Mouse (Mus musculus) megakaryocyte, embryonic 14.5 days (primary cell): ENCODE measurements around the gene Mtfr1l. TPM values are rescaled to one million over a fixed set of nuclear protein-coding genes. Genes with fewer than 3 reads are reported as not detected.

ENCODE experiments used
- H3K27me3 ChIP-seq: replicated peaks from 2 replicates; pipeline ENCODE3; 2012; ENCODE audit warnings: inconsistent platforms
- H3K36me3 ChIP-seq: replicated peaks from 2 replicates; pipeline ENCODE3; 2012; ENCODE audit warnings: low read length, inconsistent platforms, mixed read lengths
- H3K4me1 ChIP-seq: 2 replicates; pipeline ENCODE4 v1.6.1; 2012; ENCODE audit warnings: inconsistent platforms
- H3K4me3 ChIP-seq: replicated peaks from 2 replicates; pipeline ENCODE3; 2012; ENCODE audit warnings: moderate library complexity, mild to moderate bottlenecking, inconsistent platforms
- H3K9me3 ChIP-seq: 2 replicates; pipeline ENCODE4 v1.6.1; 2012; ENCODE audit warnings: inconsistent platforms
- FLI1 ChIP-seq: IDR thresholded peaks from 2 replicates; pipeline ENCODE4 v1.6.1; 2012; ENCODE audit warnings: low read length, inconsistent platforms, mixed read lengths
- GATA1 ChIP-seq: IDR thresholded peaks from 3 replicates; pipeline ENCODE4 v1.6.1; 2012; ENCODE audit warnings: mixed read lengths, low read length, inconsistent platforms, borderline replicate concordance
- polyA plus RNA-seq: library from polyadenylated mRNA; stranded (reverse); fragments of >175 nt; gene quantifications from 2 replicates; pipeline ENCODE4 v1.2.3, GENCODE M21; 2012; ENCODE audit warnings: low replicate concordance; ENCODE audit not compliant: insufficient read depth

Mtfr1l gene
- polyA plus RNA-seq, 1 experiment, result 46.4 TPM

- Histone ChIP-seq H3K27me3 (peaks cover 40% of the 10 kb centered on the region), H3K36me3 (peaks cover 2% of the 10 kb centered on the region), H3K9me3 (no peaks in the 10 kb centered on the region; the same call in 1 of the 2 replicates), H3K4me3 (no peak overlapping the region), H3K4me1 (no peaks in the 10 kb centered on the region)
- no peak for TF ChIP-seq GATA1
- no peak for TF ChIP-seq FLI1
These were observed 24.0 kb upstream of the Mtfr1l start for GRCm38 (mm10) chr4:134559154-134559553.

- Histone ChIP-seq H3K36me3 (no peaks in the 10 kb centered on the region), H3K9me3 (no peaks in the 10 kb centered on the region), H3K4me3 (no peak overlapping the region), H3K27me3 (peaks cover 36% of the 10 kb centered on the region), H3K4me1 (no peaks in the 10 kb centered on the region)
- no peak for TF ChIP-seq FLI1
- no peak for TF ChIP-seq GATA1
These were observed 23.5 kb upstream of the Mtfr1l start for GRCm38 (mm10) chr4:134558570-134559113.

- H3K4me1 ChIP-seq, result no peaks in the 10 kb centered on the region
- no peaks in the 10 kb centered on the region for H3K9me3 ChIP-seq
- TF ChIP-seq FLI1, result no peak
- no peak for TF ChIP-seq GATA1
- no peaks in the 10 kb centered on the region for H3K36me3 ChIP-seq
- H3K27me3 ChIP-seq, result peaks cover 32% of the 10 kb centered on the region
- no peak overlapping the region for H3K4me3 ChIP-seq
These were observed 22.6 kb upstream of the Mtfr1l start for GRCm38 (mm10) chr4:134557626-134558249.

GRCm38 (mm10) chr4:134555956-134556580 is 20.9 kb upstream of the Mtfr1l start:
- Histone ChIP-seq H3K9me3 (no peaks in the 10 kb centered on the region), H3K4me1 (peaks cover 11% of the 10 kb centered on the region), H3K36me3 (no peaks in the 10 kb centered on the region), H3K4me3 (no peak overlapping the region), H3K27me3 (peaks cover 30% of the 10 kb centered on the region)
- TF ChIP-seq FLI1 (no peak), GATA1 (no peak)

- peaks cover 14% of the 10 kb centered on the region for H3K9me3 ChIP-seq
- no peak for TF ChIP-seq FLI1
- no peak for TF ChIP-seq GATA1
- peaks cover 20% of the 10 kb centered on the region for H3K4me1 ChIP-seq
- H3K36me3 ChIP-seq, result peaks cover 21% of the 10 kb centered on the region
- H3K4me3 ChIP-seq, result no peak overlapping the region
- peaks cover 31% of the 10 kb centered on the region for H3K27me3 ChIP-seq
These were observed 18.4 kb upstream of the Mtfr1l start for GRCm38 (mm10) chr4:134553631-134554030.

GRCm38 (mm10) chr4:134551494-134552316 is 16.5 kb upstream of the Mtfr1l start, which contains the start of gene Selenon:
TSS of gene Selenon (minus strand) at chr4:134552166.
- Histone ChIP-seq H3K9me3 (peaks cover 14% of the 10 kb centered on the region), H3K36me3 (peaks cover 37% of the 10 kb centered on the region), H3K27me3 (peaks cover 33% of the 10 kb centered on the region), H3K4me3 (peak within 1 kb of the TSS; percentile 92), H3K4me1 (peaks cover 36% of the 10 kb centered on the region)
- TF ChIP-seq GATA1 (no peak), FLI1 (no peak)

- peaks cover 14% of the 10 kb centered on the region for H3K9me3 ChIP-seq
- no peak overlapping the region for H3K4me3 ChIP-seq
- H3K36me3 ChIP-seq, result peaks cover 54% of the 10 kb centered on the region
- no peak for TF ChIP-seq FLI1
- peaks cover 36% of the 10 kb centered on the region for H3K4me1 ChIP-seq
- peaks cover 43% of the 10 kb centered on the region for H3K27me3 ChIP-seq
These were observed 14.7 kb upstream of the Mtfr1l start for GRCm38 (mm10) chr4:134549899-134550298.

GRCm38 (mm10) chr4:134548169-134548938 is 13.2 kb upstream of the Mtfr1l start:
- H3K4me1 ChIP-seq, result peaks cover 39% of the 10 kb centered on the region
- peak overlapping the region; percentile 33 for H3K4me3 ChIP-seq
- H3K27me3 ChIP-seq, result peaks cover 44% of the 10 kb centered on the region
- H3K36me3 ChIP-seq, result peaks cover 68% of the 10 kb centered on the region
- peaks cover 14% of the 10 kb centered on the region for H3K9me3 ChIP-seq
- TF ChIP-seq GATA1, result no peak
- TF ChIP-seq FLI1, result no peak
